Mouse (Mus musculus) C2C12 (cell line): ENCODE data around the gene Armt1. TPM values are rescaled to one million over a fixed set of nuclear protein-coding genes. Genes with fewer than 3 reads are reported as not detected.

Experiments
- H3K27me3 ChIP-seq: one replicate; pipeline ENCODE4 v1.6.1; 2011; ENCODE audit not compliant: control insufficient read depth, insufficient read depth, insufficient read length
- H3K36me3 ChIP-seq: one replicate; pipeline ENCODE4 v1.6.1; 2011; ENCODE audit not compliant: control insufficient read depth, insufficient read depth
- H3K4me3 ChIP-seq: one replicate; pipeline ENCODE4 v1.5.1; 2011; ENCODE audit warnings: mild to moderate bottlenecking, control low read depth; ENCODE audit not compliant: poor library complexity, insufficient read depth, severe bottlenecking
- H3K79me2 ChIP-seq: one replicate; pipeline ENCODE4 v1.6.1; 2011; ENCODE audit not compliant: control insufficient read depth, insufficient read depth
- H3K79me3 ChIP-seq: one replicate; pipeline ENCODE4 v1.6.1; 2011; ENCODE audit warnings: low read depth, control low read depth
- H3ac ChIP-seq: one replicate; pipeline ENCODE3; 2011; ENCODE audit warnings: low read depth; ENCODE audit not compliant: control insufficient read depth, insufficient read length
- CEBPB ChIP-seq: IDR thresholded peaks from one replicate; pipeline ENCODE4 v1.6.1; 2011; ENCODE audit warnings: low read depth, mild to moderate bottlenecking, control low read depth, moderate library complexity
- CTCF ChIP-seq: IDR thresholded peaks from one replicate; pipeline ENCODE4 v1.5.1; 2011; ENCODE audit not compliant: control insufficient read depth, insufficient read depth, insufficient read length
- FOSL1 ChIP-seq: IDR thresholded peaks from one replicate; pipeline ENCODE4 v1.8.0; 2011; ENCODE audit warnings: mild to moderate bottlenecking, low read length; ENCODE audit not compliant: poor library complexity, insufficient read depth, severe bottlenecking
- MAX ChIP-seq: IDR thresholded peaks from one replicate; pipeline ENCODE4 v1.6.1; 2011; ENCODE audit warnings: mild to moderate bottlenecking, control low read depth
- MYOD1 ChIP-seq: IDR thresholded peaks from one replicate; pipeline ENCODE4 v1.6.1; 2011; ENCODE audit warnings: low read depth; ENCODE audit not compliant: control insufficient read depth, insufficient read length
- MYOG ChIP-seq: IDR thresholded peaks from one replicate; pipeline ENCODE4 v1.6.1; 2011; ENCODE audit not compliant: control insufficient read depth, insufficient read length; ENCODE audit errors: extremely low read depth
- USF1 ChIP-seq: IDR thresholded peaks from one replicate; pipeline ENCODE4 v1.6.1; 2011; ENCODE audit warnings: low read depth, mild to moderate bottlenecking, control low read depth, moderate library complexity
- polyA plus RNA-seq: library from polyadenylated mRNA; unstranded; fragments of >200 nt; fragmentation: generic; extraction: Trizol; gene quantifications from one replicate; pipeline ENCODE4 v1.2.1, GENCODE M21; 2012; ENCODE audit warnings: missing spikeins

Armt1 gene
- polyA plus RNA-seq, 1 experiment = 15.8 TPM

GRCm38 (mm10) chr10:4460201-4460600 is 27.9 kb downstream of the Armt1 start:
- H3K27me3 ChIP-seq = no peaks in the 10 kb centered on the region
- no peak for TF ChIP-seq CTCF
- no peak for TF ChIP-seq MYOG
- no peak for TF ChIP-seq CEBPB
- no peak for TF ChIP-seq FOSL1
- TF ChIP-seq MAX = no peak
- TF ChIP-seq MYOD1 = no peak
- no peak for TF ChIP-seq USF1
- no peak overlapping the region for H3ac ChIP-seq
- no peaks in the 10 kb centered on the region for H3K79me2 ChIP-seq
- H3K79me3 ChIP-seq = no peaks in the 10 kb centered on the region
- H3K36me3 ChIP-seq = peaks cover 15% of the 10 kb centered on the region
- H3K4me3 ChIP-seq = no peak overlapping the region

DNA sequence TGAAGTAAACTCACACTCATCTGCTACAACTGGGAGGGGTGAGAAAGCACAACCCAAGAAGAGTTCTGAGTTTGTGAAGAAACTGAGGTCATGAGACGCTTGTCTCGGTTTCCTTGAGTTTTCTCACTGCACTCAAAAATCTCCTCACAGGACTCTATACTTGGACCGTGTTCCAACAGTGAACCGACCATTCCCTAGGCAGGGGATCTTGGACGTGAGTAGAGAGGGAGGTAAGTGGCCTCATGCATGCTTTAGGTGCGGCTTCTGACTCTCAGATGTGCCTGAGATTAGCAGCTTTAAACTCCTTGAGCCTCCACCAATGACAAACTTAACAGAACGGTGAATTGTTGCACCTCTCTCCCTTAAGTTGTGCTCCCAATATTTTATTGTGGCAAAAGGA is 33.5 kb downstream of the Armt1 start:
- Histone ChIP-seq H3K79me3 (no peaks in the 10 kb centered on the region), H3K4me3 (no peak overlapping the region), H3K36me3 (no peaks in the 10 kb centered on the region), H3K27me3 (no peaks in the 10 kb centered on the region), H3ac (no peak overlapping the region), H3K79me2 (no peaks in the 10 kb centered on the region)
- TF ChIP-seq USF1 (no peak), CEBPB (no peak), MYOG (no peak), MAX (no peak), MYOD1 (no peak), FOSL1 (no peak), CTCF (no peak)

DNA sequence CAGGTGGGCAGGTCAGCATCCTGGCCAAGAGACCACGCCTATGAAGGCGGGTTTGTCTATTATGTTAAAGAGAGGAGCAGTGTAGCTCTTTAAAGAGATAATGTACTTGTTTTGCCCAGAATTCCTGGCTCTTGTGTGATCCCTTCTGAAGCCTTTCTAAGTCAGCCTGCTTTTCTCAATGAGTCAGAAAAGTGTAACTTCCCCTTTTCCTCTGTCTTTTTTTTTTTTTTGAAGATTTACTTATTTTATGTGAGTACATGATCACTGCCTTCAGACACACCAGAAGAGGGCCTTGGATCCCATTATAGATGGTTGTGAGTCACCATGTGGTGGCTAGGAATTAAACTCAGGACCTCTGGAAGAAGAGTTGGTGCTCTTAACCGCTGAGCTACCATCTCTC is 37.1 kb downstream of the Armt1 start:
- H3K79me2 ChIP-seq = no peaks in the 10 kb centered on the region
- no peaks in the 10 kb centered on the region for H3K36me3 ChIP-seq
- no peak overlapping the region for H3ac ChIP-seq
- H3K79me3 ChIP-seq = no peaks in the 10 kb centered on the region
- TF ChIP-seq CEBPB (no peak), MYOD1 (no peak), MAX (no peak), FOSL1 (no peak), MYOG (no peak), USF1 (no peak), CTCF (no peak)
- no peaks in the 10 kb centered on the region for H3K27me3 ChIP-seq
- no peak overlapping the region for H3K4me3 ChIP-seq

GRCm38 (mm10) chr10:4473591-4473993 is 41.3 kb downstream of the Armt1 start:
- no peak overlapping the region for H3ac ChIP-seq
- no peaks in the 10 kb centered on the region for H3K36me3 ChIP-seq
- H3K4me3 ChIP-seq = no peak overlapping the region
- TF ChIP-seq CEBPB = no peak
- no peak for TF ChIP-seq MYOG
- no peaks in the 10 kb centered on the region for H3K27me3 ChIP-seq
- H3K79me2 ChIP-seq = no peaks in the 10 kb centered on the region
- H3K79me3 ChIP-seq = no peaks in the 10 kb centered on the region

DNA sequence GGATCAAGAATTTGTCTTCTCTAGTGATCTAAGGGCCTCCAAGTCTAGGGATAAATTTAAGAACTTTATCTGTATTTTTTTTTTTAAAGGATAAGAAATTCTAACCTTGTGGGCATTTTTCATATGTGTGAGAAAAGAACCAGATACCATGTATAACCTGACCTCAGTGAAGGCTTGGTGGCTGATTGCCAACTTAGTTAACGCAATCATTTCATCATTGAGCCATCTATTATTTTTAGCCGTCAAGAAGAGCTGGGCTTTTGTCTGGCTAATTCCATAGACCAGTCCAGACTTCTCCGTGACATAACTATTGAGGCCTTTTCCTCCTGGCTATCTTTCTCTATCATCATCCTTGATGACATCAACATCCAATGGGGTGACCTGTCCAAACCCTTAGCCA is 43.2 kb downstream of the Armt1 start:
- Histone ChIP-seq H3K4me3 (no peak overlapping the region), H3K79me2 (no peaks in the 10 kb centered on the region), H3ac (no peak overlapping the region), H3K27me3 (no peaks in the 10 kb centered on the region), H3K79me3 (no peaks in the 10 kb centered on the region), H3K36me3 (no peaks in the 10 kb centered on the region)
- TF ChIP-seq USF1 = no peak
- no peak for TF ChIP-seq CEBPB
- no peak for TF ChIP-seq CTCF
- TF ChIP-seq MYOG = no peak
- TF ChIP-seq MAX = no peak
- TF ChIP-seq MYOD1 = no peak
- no peak for TF ChIP-seq FOSL1

DNA sequence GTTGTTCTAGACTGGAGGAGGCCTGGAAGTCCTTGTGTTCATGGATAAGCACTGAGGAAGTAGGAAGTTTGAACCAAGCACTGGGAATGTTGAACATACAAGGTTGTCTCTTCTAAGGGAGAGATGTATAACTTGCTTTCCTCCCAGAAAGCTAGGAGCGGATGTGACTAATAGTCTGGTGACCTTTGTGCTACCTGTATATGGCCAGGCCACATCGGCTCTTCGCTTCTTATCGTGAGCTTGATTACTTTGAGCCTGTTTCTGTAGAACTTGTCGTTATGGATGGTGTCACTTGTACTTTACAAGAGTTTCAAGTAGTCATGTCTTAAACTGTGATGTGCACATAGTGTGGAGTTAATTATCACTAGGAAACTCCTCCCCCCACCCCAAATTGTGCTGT is 44.3 kb downstream of the Armt1 start:
- TF ChIP-seq MYOD1 = no peak
- no peak for TF ChIP-seq MAX
- TF ChIP-seq MYOG = no peak
- no peak for TF ChIP-seq USF1
- TF ChIP-seq CEBPB = no peak
- no peak for TF ChIP-seq CTCF
- no peak for TF ChIP-seq FOSL1
- Histone ChIP-seq H3K79me2 (no peaks in the 10 kb centered on the region), H3ac (no peak overlapping the region), H3K36me3 (no peaks in the 10 kb centered on the region), H3K4me3 (no peak overlapping the region), H3K79me3 (no peaks in the 10 kb centered on the region), H3K27me3 (no peaks in the 10 kb centered on the region)
